Mouse (Mus musculus) heart, postnatal 0 days (tissue): ENCODE data around the gene Fam102a.

ENCODE experiments used
- CTCF ChIP-seq: IDR thresholded peaks from 2 replicates; pipeline ENCODE4 v1.5.1; 2016; ENCODE audit warnings: antibody characterized with exemption, control low read depth, low read depth
- EP300 ChIP-seq: IDR thresholded peaks from 2 replicates; pipeline ENCODE4 v1.6.1; 2016; ENCODE audit warnings: antibody characterized with exemption, low read depth

DNA sequence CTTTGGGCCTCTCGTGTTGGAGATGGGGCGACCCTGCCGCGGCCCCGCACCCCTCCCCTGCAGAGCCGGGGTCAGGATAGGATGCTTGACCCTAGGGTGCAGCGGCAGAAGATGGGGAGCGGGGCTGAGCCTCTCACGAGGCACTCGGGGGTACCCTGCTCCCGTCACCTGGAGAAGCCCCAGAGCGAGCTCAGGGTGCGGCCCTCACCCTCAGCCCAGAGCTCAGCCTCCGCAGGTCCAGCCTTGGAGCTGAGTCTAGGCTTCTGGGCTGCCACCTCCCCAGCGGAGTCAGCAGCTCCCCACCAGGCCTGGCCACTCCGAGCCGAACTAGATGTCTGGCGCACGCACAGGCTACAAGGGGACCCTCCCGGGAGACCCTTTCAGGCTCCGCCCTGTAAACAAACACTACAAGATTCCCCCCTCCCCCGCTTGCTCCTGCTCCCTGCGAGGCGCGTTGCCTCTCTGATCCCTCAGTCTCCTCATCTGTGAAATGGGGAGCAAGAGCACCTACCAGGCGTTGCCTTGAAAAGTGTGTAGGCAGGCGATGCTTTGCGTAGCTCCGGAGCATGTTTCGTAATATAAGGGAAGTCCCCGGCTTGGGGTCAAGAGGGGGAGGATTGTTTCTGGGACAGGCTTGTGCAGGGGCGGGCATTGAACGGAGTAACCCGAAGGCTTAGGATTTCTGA lies 72.3 kb downstream of the Fam102a start:
- TF ChIP-seq CTCF = no peak
- no peak for TF ChIP-seq EP300
